Mouse (Mus musculus) heart, embryonic 15.5 days (tissue): ENCODE measurements around the gene Mgat5. TPM values are rescaled to one million over a fixed set of nuclear protein-coding genes. Genes with fewer than 3 reads are reported as not detected.

Experiments
- ATAC-seq: fragments of 200-750 bp; cut with Nextera tagmentation; replicated peaks from 2 replicates; pipeline ENCODE4 v1.8.0; 2017; ENCODE audit warnings: low read depth, moderate TSS enrichment; ENCODE audit not compliant: insufficient number of reproducible peaks, insufficient read depth, low FRiP score
- H3K27ac ChIP-seq: fragments of 300-500 bp; sonication (generic); 2 replicates; pipeline ENCODE4 v1.5.1; 2015; ENCODE audit warnings: mild to moderate bottlenecking, inconsistent platforms
- H3K27me3 ChIP-seq: fragments of 300-500 bp; sonication (generic); 2 replicates; pipeline ENCODE4 v1.6.1; 2015; ENCODE audit warnings: inconsistent platforms
- H3K36me3 ChIP-seq: fragments of 300-500 bp; sonication (generic); 2 replicates; pipeline ENCODE4 v1.6.1; 2015; ENCODE audit warnings: mild to moderate bottlenecking, inconsistent platforms
- H3K4me1 ChIP-seq: fragments of 300-500 bp; sonication (generic); replicated peaks from 2 replicates; pipeline ENCODE4 v1.6.1; 2015; ENCODE audit warnings: inconsistent platforms
- H3K4me2 ChIP-seq: fragments of 300-500 bp; sonication (generic); 2 replicates; pipeline ENCODE4 v1.6.1; 2015; ENCODE audit warnings: inconsistent platforms, mild to moderate bottlenecking, moderate library complexity
- H3K4me3 ChIP-seq: fragments of 300-500 bp; sonication (generic); 2 replicates; pipeline ENCODE4 v1.5.1; 2015; ENCODE audit warnings: mild to moderate bottlenecking, inconsistent platforms
- H3K9ac ChIP-seq: fragments of 300-500 bp; sonication (generic); 2 replicates; pipeline ENCODE4 v1.6.1; 2015; ENCODE audit warnings: mild to moderate bottlenecking, inconsistent platforms
- H3K9me3 ChIP-seq: fragments of 300-500 bp; sonication (generic); replicated peaks from 2 replicates; pipeline ENCODE4 v1.6.1; 2016; ENCODE audit warnings: inconsistent platforms
- WGBS: fragments of 180-500 bp; shearing (Covaris S2); methylation state at CpG from one replicate; pipeline ENCODE4 v1.1.7; 2015; ENCODE audit warnings: mixed read lengths; 5-methylcytosine and 5-hydroxymethylcytosine counted together
- polyA plus RNA-seq: library from polyadenylated mRNA; unstranded; fragments of >200 nt; fragmentation: Nextera tagmentation; extraction: Ambion mirVana; gene quantifications from 2 replicates; pipeline ENCODE4 v1.2.1, GENCODE M21; 2015

Gene Mgat5
- polyA plus RNA-seq, 1 experiment from 2014 or later, result 3.7 TPM

DNA sequence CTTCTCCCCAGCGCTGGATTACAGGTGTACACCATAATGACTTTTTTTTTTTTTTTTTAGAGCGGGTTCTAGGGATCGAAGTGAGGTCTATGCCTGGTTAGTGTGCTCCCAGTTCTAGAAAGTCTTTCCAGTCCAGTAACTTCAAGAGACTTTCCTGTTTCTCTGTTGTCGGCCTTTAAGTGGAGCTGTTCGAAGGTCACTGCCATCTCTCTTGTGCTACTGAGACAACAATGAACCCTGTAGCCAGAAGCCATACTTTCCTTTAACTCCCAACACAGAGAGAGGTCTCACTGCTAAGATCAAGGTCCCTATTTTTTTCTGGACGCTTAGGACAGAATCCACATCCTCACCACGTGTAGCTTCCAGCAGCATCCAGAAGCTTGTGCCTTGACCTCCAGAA lies 13.4 kb downstream of the Mgat5 start:
- Histone ChIP-seq H3K4me1 (peaks cover 16% of the 10 kb centered on the region), H3K9ac (no peak overlapping the region), H3K27ac (no peak overlapping the region), H3K36me3 (no peaks in the 10 kb centered on the region), H3K4me2 (no peak overlapping the region), H3K9me3 (no peaks in the 10 kb centered on the region), H3K27me3 (no peaks in the 10 kb centered on the region), H3K4me3 (no peak overlapping the region)
- WGBS, result 83% methylated on average over 7 of the region's 7 CpGs
- no peak for ATAC-seq

GRCm38 (mm10) chr1:127219161-127219560 lies 14.3 kb downstream of the Mgat5 start:
- 83% methylated on average over 4 of the region's 4 CpGs for WGBS
- Histone ChIP-seq H3K9me3 (no peaks in the 10 kb centered on the region), H3K27ac (no peak overlapping the region), H3K9ac (no peak overlapping the region), H3K36me3 (no peaks in the 10 kb centered on the region), H3K4me1 (peaks cover 16% of the 10 kb centered on the region), H3K4me3 (no peak overlapping the region), H3K27me3 (no peaks in the 10 kb centered on the region), H3K4me2 (no peak overlapping the region)
- ATAC-seq, result no peak

DNA sequence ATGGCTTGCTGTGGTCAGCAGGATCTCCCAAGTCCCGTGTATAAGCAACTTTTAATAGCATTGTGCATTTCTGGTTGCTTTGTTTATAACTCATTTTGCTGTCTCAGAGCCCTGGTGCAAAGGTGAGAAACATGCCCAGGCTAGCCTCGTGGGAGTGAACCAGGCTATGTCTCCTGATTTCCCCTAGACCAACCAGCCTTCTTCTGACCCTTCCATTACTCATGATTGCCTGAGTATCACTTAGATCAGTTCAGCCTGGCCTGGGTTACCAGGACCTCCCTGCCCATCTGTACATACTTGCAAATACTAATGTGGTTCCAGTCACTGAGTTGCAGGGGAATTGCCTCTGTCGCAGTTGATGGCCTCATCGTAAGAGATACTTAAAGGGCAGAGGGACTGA lies 14.8 kb downstream of the Mgat5 start:
- H3K9ac ChIP-seq, result no peak overlapping the region
- no peak for ATAC-seq
- H3K4me2 ChIP-seq, result no peak overlapping the region
- no peaks in the 10 kb centered on the region for H3K9me3 ChIP-seq
- H3K27ac ChIP-seq, result no peak overlapping the region
- H3K4me3 ChIP-seq, result no peak overlapping the region
- H3K27me3 ChIP-seq, result no peaks in the 10 kb centered on the region
- WGBS, result 86% methylated on average over 4 of the region's 4 CpGs
- no peaks in the 10 kb centered on the region for H3K36me3 ChIP-seq
- H3K4me1 ChIP-seq, result peaks cover 16% of the 10 kb centered on the region

- no peak for ATAC-seq
- 82% methylated on average over 8 of the region's 8 CpGs for WGBS
- H3K27me3 ChIP-seq, result no peaks in the 10 kb centered on the region
Observed at GRCm38 (mm10) chr1:127221998-127222736, 17.4 kb downstream of the Mgat5 start.

DNA sequence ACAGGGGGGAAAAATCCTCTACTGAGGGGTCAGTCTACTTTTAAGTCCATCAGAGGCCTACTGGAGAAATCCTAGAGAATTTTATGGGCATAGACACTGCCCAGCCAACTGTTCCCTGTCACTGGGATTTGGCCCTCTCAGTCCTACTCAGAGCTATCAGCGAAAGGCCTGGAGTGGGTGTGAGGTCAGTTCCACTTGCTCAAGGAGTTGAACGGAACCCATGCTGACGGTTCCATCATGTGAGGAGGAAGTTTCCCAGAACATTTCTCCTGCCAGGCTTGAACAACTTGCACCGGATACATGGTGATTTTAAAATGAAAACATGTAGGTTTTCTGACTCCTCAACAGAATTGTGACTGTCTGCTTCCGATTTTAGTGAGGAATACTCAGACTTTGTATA lies 20.2 kb downstream of the Mgat5 start:
- Histone ChIP-seq H3K9me3 (no peaks in the 10 kb centered on the region), H3K4me2 (no peak overlapping the region), H3K9ac (no peak overlapping the region), H3K4me1 (peaks cover 6% of the 10 kb centered on the region; the same call in 1 of the 2 replicates), H3K27me3 (no peaks in the 10 kb centered on the region), H3K36me3 (no peaks in the 10 kb centered on the region), H3K27ac (no peak overlapping the region), H3K4me3 (no peak overlapping the region)
- no peak for ATAC-seq
- WGBS, result 76% methylated on average over 5 of the region's 5 CpGs

More at GRCm38 (mm10) chr1:127221998-127222736, 17.4 kb downstream of the Mgat5 start:
- no peak overlapping the region for H3K9ac ChIP-seq
- no peak overlapping the region for H3K4me2 ChIP-seq
- no peaks in the 10 kb centered on the region for H3K9me3 ChIP-seq
- H3K4me3 ChIP-seq, result no peak overlapping the region
- peaks cover 12% of the 10 kb centered on the region for H3K4me1 ChIP-seq
- H3K27ac ChIP-seq, result no peak overlapping the region
- no peaks in the 10 kb centered on the region for H3K36me3 ChIP-seq

DNA sequence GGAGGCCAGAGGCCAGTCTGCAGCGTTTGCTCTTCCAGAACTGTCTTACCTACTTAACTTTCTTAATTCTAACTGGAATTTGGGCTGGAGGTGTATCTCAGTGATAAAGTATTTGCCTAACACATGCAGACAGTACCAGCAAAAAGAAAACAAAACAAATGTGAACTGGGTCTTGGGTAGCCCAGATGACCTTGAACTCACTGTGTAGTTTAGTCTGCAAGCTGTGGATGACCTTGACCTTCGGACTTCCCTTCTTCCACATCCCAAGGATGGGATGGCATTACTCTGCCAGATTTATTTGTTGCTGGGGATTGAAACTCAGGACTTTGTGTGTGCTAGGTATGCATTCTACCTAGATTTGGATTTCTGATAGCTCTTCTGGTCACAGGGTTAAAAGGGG lies 24.2 kb downstream of the Mgat5 start:
- H3K36me3 ChIP-seq, result no peaks in the 10 kb centered on the region
- no peak overlapping the region for H3K27ac ChIP-seq
- H3K4me1 ChIP-seq, result peaks cover 14% of the 10 kb centered on the region
- H3K9me3 ChIP-seq, result no peaks in the 10 kb centered on the region
- H3K4me3 ChIP-seq, result no peak overlapping the region
- no peak for ATAC-seq
- 84% methylated on average over 2 of the region's 2 CpGs for WGBS
- no peak overlapping the region for H3K4me2 ChIP-seq
- no peak overlapping the region for H3K9ac ChIP-seq
- no peaks in the 10 kb centered on the region for H3K27me3 ChIP-seq

- Histone ChIP-seq H3K27me3 (no peaks in the 10 kb centered on the region), H3K9ac (no peak overlapping the region), H3K4me3 (no peak overlapping the region), H3K9me3 (no peaks in the 10 kb centered on the region), H3K4me2 (no peak overlapping the region), H3K4me1 (peaks cover 17% of the 10 kb centered on the region), H3K27ac (peak overlapping the region; percentile 8; the same call in 1 of the 2 replicates), H3K36me3 (no peaks in the 10 kb centered on the region)
- ATAC-seq, result no peak
- 48% methylated on average over 2 of the region's 2 CpGs for WGBS
Observed at GRCm38 (mm10) chr1:127230468-127230867, 25.7 kb downstream of the Mgat5 start.

GRCm38 (mm10) chr1:127233191-127233651 lies 28.4 kb downstream of the Mgat5 start:
- Histone ChIP-seq H3K4me1 (peaks cover 15% of the 10 kb centered on the region), H3K9me3 (no peaks in the 10 kb centered on the region), H3K27me3 (no peaks in the 10 kb centered on the region), H3K9ac (no peak overlapping the region), H3K36me3 (no peaks in the 10 kb centered on the region), H3K4me2 (no peak overlapping the region), H3K4me3 (no peak overlapping the region), H3K27ac (no peak overlapping the region)
- no peak for ATAC-seq
- 58% methylated on average over 4 of the region's 4 CpGs for WGBS

DNA sequence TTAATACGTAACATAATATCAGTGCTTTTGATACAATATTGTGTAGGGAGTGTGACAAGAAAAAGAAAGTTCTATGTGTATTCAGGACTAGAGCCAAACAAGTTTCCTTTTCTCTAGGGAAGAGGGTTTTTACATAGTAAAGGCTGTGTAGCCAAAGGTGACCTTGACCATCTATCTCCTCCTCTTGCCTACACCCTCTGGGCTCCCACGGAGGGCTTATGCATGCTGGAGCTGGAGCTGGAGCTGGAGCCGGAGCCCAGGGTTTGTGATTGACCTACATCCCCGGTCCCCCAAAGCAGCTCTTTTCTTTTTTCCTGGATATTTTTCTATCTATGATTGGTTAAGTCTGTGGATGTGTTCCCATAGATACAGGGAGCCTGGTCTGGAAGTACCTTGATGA lies 30.3 kb downstream of the Mgat5 start:
- Histone ChIP-seq H3K36me3 (no peaks in the 10 kb centered on the region), H3K27ac (no peak overlapping the region), H3K4me1 (peaks cover 25% of the 10 kb centered on the region), H3K9ac (no peak overlapping the region), H3K4me2 (no peak overlapping the region), H3K9me3 (no peaks in the 10 kb centered on the region), H3K4me3 (no peak overlapping the region), H3K27me3 (no peaks in the 10 kb centered on the region)
- 68% methylated on average over 4 of the region's 4 CpGs for WGBS
- ATAC-seq, result no peak

GRCm38 (mm10) chr1:127236396-127236795 lies 31.6 kb downstream of the Mgat5 start:
- Histone ChIP-seq H3K4me3 (no peak overlapping the region), H3K27me3 (no peaks in the 10 kb centered on the region), H3K27ac (no peak overlapping the region), H3K4me1 (peaks cover 20% of the 10 kb centered on the region), H3K4me2 (no peak overlapping the region), H3K36me3 (no peaks in the 10 kb centered on the region), H3K9me3 (no peaks in the 10 kb centered on the region), H3K9ac (no peak overlapping the region)
- 83% methylated on average over 8 of the region's 8 CpGs for WGBS
- ATAC-seq, result no peak

DNA sequence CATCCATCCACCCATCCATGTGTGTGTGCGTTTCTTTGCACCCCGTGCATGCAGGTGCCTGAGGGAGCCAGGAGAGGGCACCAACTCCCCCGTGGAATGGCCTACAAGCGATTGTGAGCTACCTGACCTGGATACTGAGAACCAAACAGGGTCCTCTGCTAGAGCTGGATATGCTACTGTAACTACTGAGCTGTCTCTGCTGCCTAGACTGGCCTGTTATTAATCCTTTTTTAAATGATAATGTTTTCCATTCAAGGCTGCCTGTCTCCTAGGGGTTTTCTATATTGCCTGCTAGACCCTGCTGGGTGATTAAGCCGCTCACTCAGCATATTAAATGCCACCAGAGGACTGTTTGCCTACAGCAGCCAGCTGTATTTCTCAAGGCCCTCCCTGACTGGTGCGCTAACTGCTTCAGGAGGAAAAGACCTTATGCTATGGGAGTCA lies 34.1 kb downstream of the Mgat5 start:
- H3K9ac ChIP-seq, result no peak overlapping the region
- H3K4me1 ChIP-seq, result peaks cover 38% of the 10 kb centered on the region
- ATAC-seq, result no peak
- H3K4me3 ChIP-seq, result no peak overlapping the region
- H3K9me3 ChIP-seq, result no peaks in the 10 kb centered on the region
- H3K36me3 ChIP-seq, result no peaks in the 10 kb centered on the region
- no peaks in the 10 kb centered on the region for H3K27me3 ChIP-seq
- 62% methylated on average over 6 of the region's 6 CpGs for WGBS
- H3K4me2 ChIP-seq, result no peak overlapping the region
- H3K27ac ChIP-seq, result peak overlapping the region; percentile 47; the same call in 1 of the 2 replicates

DNA sequence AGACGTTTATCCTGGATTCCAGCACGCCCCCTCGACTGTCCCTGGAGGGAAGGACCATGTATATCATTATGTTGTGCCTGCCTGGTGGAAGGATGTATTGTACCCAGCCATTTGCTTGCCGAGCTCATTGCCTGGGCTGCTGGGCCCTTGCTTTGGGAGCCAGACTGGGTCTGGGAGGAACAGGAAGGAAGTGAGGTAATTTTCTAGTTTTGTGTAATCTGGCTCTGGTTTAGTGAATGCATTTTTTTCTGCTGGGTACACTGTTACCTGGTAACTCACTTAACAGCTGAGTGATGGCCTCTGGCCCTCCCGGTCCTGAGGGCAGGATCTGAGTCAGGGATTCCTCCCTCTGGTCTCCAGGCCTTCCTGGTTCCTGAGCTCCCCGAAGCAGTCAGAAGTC lies 35.1 kb downstream of the Mgat5 start:
- Histone ChIP-seq H3K9me3 (no peaks in the 10 kb centered on the region), H3K27ac (peak overlapping the region; percentile 47), H3K36me3 (no peaks in the 10 kb centered on the region), H3K9ac (no peak overlapping the region), H3K27me3 (no peaks in the 10 kb centered on the region), H3K4me1 (peaks cover 43% of the 10 kb centered on the region), H3K4me3 (no peak overlapping the region), H3K4me2 (no peak overlapping the region)
- no peak for ATAC-seq
- WGBS, result 34% methylated on average over 6 of the region's 6 CpGs
